Mouse (Mus musculus) CD4-positive, CD25-positive, alpha-beta regulatory T cell (primary cell): ENCODE results near the gene Dapk3. TPM values are rescaled to one million over a fixed set of nuclear protein-coding genes. Genes with fewer than 3 reads are reported as not detected.

Experiments used
- polyA plus RNA-seq: library from polyadenylated mRNA; unstranded; fragments of 100-300 nt; shearing (Covaris generic); gene quantifications from one replicate; pipeline ENCODE4 v1.2.1, GENCODE M21; 2017

Dapk3 gene
- polyA plus RNA-seq, result 96.8 TPM

GRCm38 (mm10) chr10:81182336-81183333 lies at the start of gene Dapk3:
Gene Dapk3, plus strand, starts transcription at chr10:81183005.

DNA sequence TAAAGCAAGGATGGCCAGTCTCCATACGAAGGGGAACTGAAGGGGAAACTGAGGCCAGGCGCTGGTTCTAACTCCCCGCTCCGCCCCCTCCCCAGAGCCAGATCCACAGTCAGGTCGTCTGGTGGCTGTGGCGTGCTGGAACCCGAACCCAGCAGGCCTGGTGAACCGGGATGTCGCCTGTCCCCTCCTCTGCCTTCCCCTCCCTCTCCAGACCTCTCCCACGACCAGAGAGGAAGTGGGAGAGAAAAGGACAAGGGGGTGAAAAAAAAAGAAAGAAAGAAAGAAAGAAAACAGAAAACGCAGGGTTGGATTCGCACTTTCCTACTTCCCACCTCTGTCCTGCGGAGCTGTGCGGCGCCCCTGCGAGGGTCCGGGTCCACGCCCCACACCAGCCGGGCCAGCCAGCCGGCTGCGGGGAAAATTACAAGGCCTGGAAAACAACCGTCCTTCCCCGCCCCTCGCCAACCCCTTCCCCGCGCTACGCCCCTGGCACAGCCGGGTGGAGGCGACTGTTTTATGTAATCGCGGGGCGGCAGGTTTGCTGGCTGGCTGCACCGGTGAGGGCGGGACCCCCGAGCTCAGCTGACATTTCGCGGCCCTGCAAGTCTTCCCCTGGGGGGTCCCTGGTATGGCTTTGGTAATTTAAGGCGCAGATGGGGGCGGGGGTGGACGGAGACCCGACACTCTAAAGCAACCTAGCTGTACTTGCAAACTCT lies 47.7 kb upstream of the Dapk3 start, which contains the start of gene Zbtb7a:
TSS of gene Zbtb7a (plus strand) at position 255 of the 716 bp plus-strand sequence.

GRCm38 (mm10) chr10:81167200-81168086 lies 15.4 kb upstream of the Dapk3 start, which contains the start of gene Pias4:
Gene Pias4, minus strand, starts transcription at chr10:81167923.

GRCm38 (mm10) chr10:81176466-81177271 lies 6.1 kb upstream of the Dapk3 start, which contains the start of gene Eef2:
Gene Eef2, plus strand, starts transcription at chr10:81176631.

GRCm38 (mm10) chr10:81183805-81184204 lies 1.0 kb downstream of the Dapk3 start, which contains the start of gene 4930442H23Rik:
Gene 4930442H23Rik, minus strand, starts transcription at chr10:81183849.

DNA sequence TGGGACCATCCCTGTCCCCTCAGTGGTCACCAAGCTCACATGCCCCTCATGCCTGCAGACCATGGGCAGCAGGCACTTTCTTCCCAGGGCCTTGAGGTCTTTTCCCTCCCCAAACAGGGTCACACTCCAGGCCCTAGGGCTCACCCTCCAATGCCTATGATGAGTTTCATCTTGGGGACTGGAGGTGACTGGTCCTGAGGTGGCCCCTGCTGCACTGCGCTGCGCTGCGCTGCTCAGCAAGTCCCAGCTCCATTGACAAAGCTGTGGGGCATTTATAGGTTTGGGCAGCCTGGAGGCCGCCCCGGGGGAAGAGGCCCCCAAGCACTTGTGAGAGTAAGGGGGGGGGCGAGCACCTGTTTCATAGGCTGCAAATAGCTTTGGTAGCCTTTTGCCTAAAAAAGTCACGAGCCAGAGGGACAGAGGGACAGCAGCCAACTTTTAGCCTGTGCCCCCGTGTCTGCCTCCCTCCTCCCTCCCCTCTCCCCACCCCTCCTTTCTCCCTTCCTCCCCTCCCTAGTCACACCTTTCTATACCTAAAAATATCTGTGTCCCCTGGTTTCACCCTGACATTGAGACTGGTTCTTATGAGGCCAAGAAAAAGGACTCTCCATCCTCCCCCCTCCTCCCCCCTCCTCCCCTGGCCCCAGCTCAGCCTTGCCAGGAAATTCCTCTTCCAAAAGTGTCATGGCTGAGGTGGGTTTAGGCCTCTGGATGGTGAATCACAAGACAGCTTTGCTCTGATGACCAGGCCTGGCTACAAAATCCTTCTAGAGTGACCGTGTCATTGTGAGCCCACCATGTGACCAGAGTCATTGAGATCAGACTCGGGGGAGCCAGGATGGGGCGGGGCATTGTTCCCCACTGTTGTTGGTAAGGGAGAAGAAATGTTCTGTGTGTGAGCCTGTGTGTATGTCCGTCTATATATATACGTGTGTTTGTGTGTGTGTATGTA lies 19.3 kb downstream of the Dapk3 start, which contains the start of gene Nmrk2:
TSS of gene Nmrk2 (minus strand) at position 245 of the 952 bp plus-strand sequence.

GRCm38 (mm10) chr10:81230438-81231332 lies 47.9 kb downstream of the Dapk3 start, which contains the start of gene Atcay:
Gene Atcay, minus strand, starts transcription at chr10:81230833.

GRCm38 (mm10) chr10:81232580-81233225 lies 49.9 kb downstream of the Dapk3 start, which contains the start of gene Zfr2:
Gene Zfr2, plus strand, starts transcription at chr10:81233155.

Other genes starting within 250 kb of the Dapk3 start
- gene Gng7, start 168.1 kb upstream of the Dapk3 start, polyA plus RNA-seq, result 0.23 TPM
- gene Diras1, start 157.3 kb upstream of the Dapk3 start, polyA plus RNA-seq, result 0.13 TPM
- gene Slc39a3, start 145.6 kb upstream of the Dapk3 start, polyA plus RNA-seq, result 22.2 TPM
- 105 TPM for gene Sgta, start 122.8 kb upstream of the Dapk3 start, polyA plus RNA-seq
- gene Thop1, start 113.0 kb upstream of the Dapk3 start, polyA plus RNA-seq, result 10.9 TPM
- 0.28 TPM for gene Creb3l3, start 84.1 kb upstream of the Dapk3 start, polyA plus RNA-seq
- gene Map2k2, start 77.1 kb upstream of the Dapk3 start, polyA plus RNA-seq, result 177 TPM
- 79.4 TPM for gene Zbtb7a, start 47.8 kb upstream of the Dapk3 start, polyA plus RNA-seq
- gene Pias4, start 15.1 kb upstream of the Dapk3 start, polyA plus RNA-seq, result 57.9 TPM
- gene Eef2, start 6.4 kb upstream of the Dapk3 start, polyA plus RNA-seq, result 670 TPM
- gene 4930442H23Rik, start 844 bp downstream of the Dapk3 start, polyA plus RNA-seq, result not detected
- gene Nmrk2, start 19.0 kb downstream of the Dapk3 start, polyA plus RNA-seq, result 0.28 TPM
- gene Atcay, start 47.8 kb downstream of the Dapk3 start, polyA plus RNA-seq, result 3.4 TPM
- gene Zfr2, start 50.1 kb downstream of the Dapk3 start, polyA plus RNA-seq, result 5.4 TPM
- gene Matk, start 69.9 kb downstream of the Dapk3 start, polyA plus RNA-seq, result 88.9 TPM
- gene Mrpl54, start 83.9 kb downstream of the Dapk3 start, polyA plus RNA-seq, result 106 TPM
- 46.1 TPM for gene Apba3, start 84.0 kb downstream of the Dapk3 start, polyA plus RNA-seq
- gene Tjp3, start 108.6 kb downstream of the Dapk3 start, polyA plus RNA-seq, result 17.2 TPM
- 104 TPM for gene Pip5k1c, start 110.0 kb downstream of the Dapk3 start, polyA plus RNA-seq
- gene Cactin, start 138.1 kb downstream of the Dapk3 start, polyA plus RNA-seq, result 70.5 TPM
- 73.4 TPM for gene Tbxa2r, start 145.7 kb downstream of the Dapk3 start, polyA plus RNA-seq
- 0.24 TPM for gene Gipc3, start 160.3 kb downstream of the Dapk3 start, polyA plus RNA-seq
- 42.7 TPM for gene Hmg20b, start 167.5 kb downstream of the Dapk3 start, polyA plus RNA-seq
- gene Mfsd12, start 174.5 kb downstream of the Dapk3 start, polyA plus RNA-seq, result 6.1 TPM
- gene 4930404N11Rik, start 182.8 kb downstream of the Dapk3 start, polyA plus RNA-seq, result 3.2 TPM
- gene Fzr1, start 195.5 kb downstream of the Dapk3 start, polyA plus RNA-seq, result 65.5 TPM
- 44.3 TPM for gene Dohh, start 201.4 kb downstream of the Dapk3 start, polyA plus RNA-seq
- 5.8 TPM for gene Gm48551, start 201.5 kb downstream of the Dapk3 start, polyA plus RNA-seq
- gene Gm48552, start 206.0 kb downstream of the Dapk3 start, polyA plus RNA-seq, result 0.75 TPM
- 6.1 TPM for gene Smim24, start 210.0 kb downstream of the Dapk3 start, polyA plus RNA-seq